Comparison of ENCODE assay signal across 14 mouse cellular contexts in the genomic region with DNA sequence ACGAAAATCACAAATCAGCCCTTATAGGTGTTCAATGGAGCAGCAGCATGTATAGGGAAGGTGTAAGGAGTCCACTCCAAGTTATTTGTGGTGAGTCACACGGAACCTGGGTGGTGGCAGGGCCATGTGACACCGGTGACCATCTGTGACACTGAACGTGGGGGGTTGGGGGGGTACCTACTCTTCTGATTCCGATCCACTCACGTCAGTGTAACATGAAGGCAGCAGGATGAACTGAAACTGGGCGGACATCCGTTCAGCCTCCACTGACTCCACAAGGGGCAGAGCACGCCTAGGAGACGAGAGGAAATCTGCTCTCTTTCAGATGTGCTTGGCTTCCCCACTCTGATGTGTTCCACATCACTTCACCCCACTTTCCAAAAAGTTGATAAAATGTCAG. TPM values are rescaled to one million over a fixed set of nuclear protein-coding genes. Genes with fewer than 3 reads are reported as not detected.
A peak's percentile ranks its signal among the peaks of the same experiment; 100 is the strongest.
DNase-seq lines count a peak whose midpoint lies in the region; ATAC-seq lines count a peak whose summit lies in the region.
"Had no signal": no experiment of that assay in that cellular context is flagged by ENCODE, and none has a peak within 500 bp of the region (broad histone marks: within the 10 kb centered on the region; RNA-seq: fewer than 3 reads in every experiment).

No protein-coding gene starts in this region.

- H3K36me3 ChIP-seq in hindbrain, embryonic 16.5 days (ENCODE audit: control insufficient read depth, insufficient read depth, low read length) = no peaks in the 10 kb centered on the region
- H3K36me3 ChIP-seq: heart, embryonic 13.5 days had no signal

- no peak overlapping the region for H3K4me2 ChIP-seq in hindbrain, embryonic 16.5 days (ENCODE audit: low read length)
- H3K4me2 ChIP-seq: heart, embryonic 13.5 days had no signal

- WGBS in hindbrain, embryonic 16.5 days = 66% methylated on average over 10 of the region's 10 CpGs

- H3K27ac ChIP-seq in brown adipose tissue, adult 24 weeks (replicated peaks; ENCODE audit: low read depth, low read length) = peak overlapping the region; percentile 83
- no peak overlapping the region for H3K27ac ChIP-seq in hindbrain, embryonic 16.5 days (ENCODE audit: low read depth, low read length)
- H3K27ac ChIP-seq: heart, embryonic 13.5 days had no signal

- peak; percentile 17 to 37 for DNase-seq in layer of hippocampus, postnatal 10 days (ENCODE audit: low spot score in 2 of 2)
- DNase-seq in layer of hippocampus, adult 11-12 months (ENCODE audit: low spot score) = no peak
- peak; percentile 67 to 83 for DNase-seq in cerebellum, postnatal 25 days
- no peak for DNase-seq in lung, postnatal 25 days (ENCODE audit: low spot score)
- no peak for DNase-seq in thymus, postnatal 0 days (ENCODE audit: low spot score)
- no peak for DNase-seq in gastrocnemius, postnatal 10 days
- DNase-seq: adrenal gland, adult 8-10 months; embryo, embryonic 11 days; kidney, postnatal 4 days; thymus, postnatal 36 days had no signal

- H3K9ac ChIP-seq in hindbrain, embryonic 16.5 days (ENCODE audit: low read depth, low read length) = no peak overlapping the region
- H3K9ac ChIP-seq: heart, embryonic 13.5 days had no signal

- no peaks in the 10 kb centered on the region for H3K9me3 ChIP-seq in hindbrain, embryonic 16.5 days (ENCODE audit: control insufficient read depth, low read length)
- H3K9me3 ChIP-seq: heart, embryonic 13.5 days had no signal

- H3K27me3 ChIP-seq in hindbrain, embryonic 16.5 days (replicated peaks; ENCODE audit: control insufficient read depth, insufficient read depth, low read length) = no peaks in the 10 kb centered on the region
- H3K27me3 ChIP-seq: heart, embryonic 13.5 days had no signal

- peak; percentile 64 for ATAC-seq in hindbrain, embryonic 16.5 days
- ATAC-seq: intestine, embryonic 16.5 days had no signal

- H3K4me3 ChIP-seq in brown adipose tissue, adult 24 weeks (ENCODE audit: insufficient read depth, low read depth, low read length) = no peak overlapping the region
- no peak overlapping the region for H3K4me3 ChIP-seq in hindbrain, embryonic 16.5 days (ENCODE audit: low read length)
- H3K4me3 ChIP-seq: heart, embryonic 13.5 days had no signal

- H3K4me1 ChIP-seq in brown adipose tissue, adult 24 weeks (ENCODE audit: control insufficient read depth, insufficient read depth, insufficient read length, low read length) = peaks cover 3% of the 10 kb centered on the region; the same call in 1 of the 2 replicates
- H3K4me1 ChIP-seq in hindbrain, embryonic 16.5 days (ENCODE audit: control insufficient read depth, insufficient read depth, low read depth, low read length) = peaks cover 7% of the 10 kb centered on the region

RNA-seq across cellular contexts. Expression of a gene that starts 11.9 kb away (rescaled TPM):
- total RNA-seq in layer of hippocampus, postnatal 10 days (2021) = 10 to 100 TPM; 35.0 to 36.4 TPM
- 10.9 and 11.9 TPM in 2 replicates for polyA plus RNA-seq in brown adipose tissue, adult 24 weeks (2012; ENCODE audit: insufficient read depth, insufficient read length, missing spikeins)
- 7.7 and 8.6 TPM in 2 replicates for polyA plus RNA-seq in hindbrain, embryonic 16.5 days (2015; fragmentation: Nextera tagmentation; extraction: Ambion mirVana)
- 7.6 and 7.9 TPM in 2 replicates for polyA plus RNA-seq in thymus, postnatal 0 days (2015; fragmentation: Nextera tagmentation; extraction: Ambion mirVana)
- 1 to 10 TPM; 3.6 to 4.7 TPM for total RNA-seq in gastrocnemius, postnatal 10 days (2021)

Comparison
In these comparisons a context has a peak if more than half of its experiments do, and no peak if none do; other contexts are left out.
1. DNase-seq: peak in layer of hippocampus, postnatal 10 days (2 of 2) and cerebellum, postnatal 25 days (2 of 2); none in layer of hippocampus, adult 11-12 months (single experiment), lung, postnatal 25 days (single experiment), thymus, postnatal 0 days (single experiment) and gastrocnemius, postnatal 10 days (single experiment).